Mouse (Mus musculus): ENCODE data around the gene Slc15a1. TPM values are rescaled to one million over a fixed set of nuclear protein-coding genes. Genes with fewer than 3 reads are reported as not detected.
A peak's percentile ranks its signal among the peaks of the same experiment; 100 is the strongest.

The Slc15a1 gene
- 3.3 and 3.4 TPM in 2 replicates for polyA plus RNA-seq (2015; fragmentation: Nextera tagmentation; extraction: Ambion mirVana)

DNA sequence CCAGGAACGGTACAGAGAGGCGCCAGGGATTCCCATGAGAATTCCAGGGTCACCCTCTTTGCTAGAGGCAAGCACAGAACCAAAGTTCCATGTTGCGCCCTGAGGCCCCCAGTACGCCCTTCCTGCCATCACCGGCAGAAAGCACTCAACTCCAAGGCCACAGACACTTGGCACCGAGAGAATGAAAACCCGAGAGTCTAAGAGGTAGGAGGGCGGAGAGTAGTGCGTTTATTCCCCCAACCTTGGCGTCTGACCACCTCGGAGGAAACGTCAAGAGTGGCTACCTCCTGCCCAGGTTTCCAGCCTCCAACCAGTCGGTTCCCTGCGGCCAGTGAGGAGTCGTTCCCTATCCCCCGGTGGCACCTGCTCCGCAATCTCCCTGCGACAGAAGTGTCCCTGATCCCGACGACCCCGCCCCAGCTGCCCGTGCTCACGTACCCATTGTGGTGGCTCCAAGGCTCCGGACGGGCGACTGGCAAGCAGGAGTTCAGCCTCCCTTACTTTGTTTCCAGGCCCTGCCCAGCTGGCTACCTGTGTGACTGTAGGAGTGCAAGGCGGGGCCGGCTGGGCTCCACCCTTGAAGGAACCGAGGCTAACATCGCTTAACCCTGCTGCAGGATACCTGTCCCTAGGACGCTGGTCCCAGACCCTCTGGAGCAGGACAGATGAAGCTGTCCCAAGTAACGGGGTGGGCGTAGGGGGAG lies at the start of gene Slc15a1:
Gene Slc15a1 (minus strand): TSS at position 472 of the 704 bp plus-strand sequence.
- no peak for DNase-seq (ENCODE audit: low spot score)

DNA sequence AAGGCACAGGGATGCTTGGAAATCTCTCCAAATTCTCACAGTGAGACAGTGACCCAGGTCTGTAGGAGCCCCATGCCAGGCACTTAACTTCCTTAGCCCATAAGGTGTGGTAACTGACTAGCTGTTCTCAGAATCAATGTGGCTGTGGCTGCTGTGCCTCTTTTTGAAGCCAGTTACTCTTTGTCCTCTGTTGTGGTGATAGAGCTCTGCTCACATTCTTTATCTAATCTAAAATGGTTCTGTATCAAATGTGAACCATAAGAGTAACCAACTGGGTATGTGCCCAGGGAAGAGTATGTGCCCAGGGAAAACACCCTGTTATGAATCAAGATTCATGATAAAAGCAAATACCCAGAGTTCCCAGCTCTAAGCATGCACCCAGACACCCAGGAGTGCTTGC lies 48.7 kb upstream of the Slc15a1 start:
- DNase-seq (ENCODE audit: low spot score), result peak; percentile 35

DNA sequence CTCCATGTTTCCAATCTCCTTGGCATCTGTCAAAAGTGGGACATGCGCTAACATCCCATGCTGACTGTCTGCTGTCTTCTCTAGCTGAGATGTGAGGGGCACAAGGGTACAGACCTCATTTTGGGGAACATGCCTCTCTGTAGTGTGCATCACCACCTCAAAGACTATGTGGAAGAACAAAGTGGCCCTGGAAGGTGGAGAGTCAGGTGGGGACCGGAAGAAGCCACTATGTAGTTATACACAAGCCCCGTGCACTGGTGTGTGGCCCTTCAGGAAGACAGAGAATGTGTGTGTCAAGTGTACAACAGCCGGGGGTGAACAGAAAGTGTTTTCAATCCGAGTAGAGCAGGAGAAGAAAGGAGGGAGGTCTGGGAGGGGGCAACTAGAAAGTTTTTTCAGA lies 47.5 kb upstream of the Slc15a1 start:
- DNase-seq (ENCODE audit: low spot score), result peak; percentile 77

DNA sequence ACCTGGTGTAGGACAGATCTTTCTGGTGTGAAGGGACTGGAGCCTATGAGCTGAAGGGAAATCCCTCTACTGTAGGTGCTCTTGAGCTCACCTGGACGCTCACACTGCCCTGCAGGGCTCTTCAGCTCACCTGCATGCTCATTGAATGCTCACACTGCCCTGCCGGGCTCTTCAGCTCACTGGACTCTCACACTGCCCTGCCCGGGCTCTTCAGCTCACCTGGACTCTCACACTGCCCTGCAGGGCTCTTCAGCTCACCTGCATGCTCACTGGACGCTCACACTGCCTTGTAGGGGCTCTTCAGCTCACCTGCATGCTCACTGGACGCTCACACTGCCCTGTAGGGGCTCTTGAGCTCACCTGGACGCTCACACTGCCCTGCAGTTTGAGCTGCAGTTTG lies 44.8 kb upstream of the Slc15a1 start:
- no peak for DNase-seq (ENCODE audit: low spot score)

DNA sequence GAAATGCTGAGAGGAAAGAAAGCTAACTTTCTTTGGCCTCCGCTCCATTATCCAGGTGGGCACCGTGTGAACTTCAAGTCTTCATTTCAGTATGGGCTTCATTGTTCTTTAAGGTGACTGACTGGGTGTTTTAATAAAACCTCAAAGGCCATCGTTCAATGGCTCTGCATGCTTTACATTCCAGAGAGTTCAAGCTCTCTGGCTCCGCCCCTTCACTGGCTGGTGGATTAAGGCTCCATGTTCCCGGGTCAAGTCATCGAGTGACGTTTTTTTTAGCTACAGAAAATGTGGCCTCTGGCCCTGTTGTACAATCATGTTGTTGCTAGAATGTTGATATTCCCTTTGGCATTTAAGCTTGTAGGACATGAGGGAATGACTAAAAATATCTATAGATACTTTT lies 42.7 kb upstream of the Slc15a1 start:
- no peak for DNase-seq (ENCODE audit: low spot score)

DNA sequence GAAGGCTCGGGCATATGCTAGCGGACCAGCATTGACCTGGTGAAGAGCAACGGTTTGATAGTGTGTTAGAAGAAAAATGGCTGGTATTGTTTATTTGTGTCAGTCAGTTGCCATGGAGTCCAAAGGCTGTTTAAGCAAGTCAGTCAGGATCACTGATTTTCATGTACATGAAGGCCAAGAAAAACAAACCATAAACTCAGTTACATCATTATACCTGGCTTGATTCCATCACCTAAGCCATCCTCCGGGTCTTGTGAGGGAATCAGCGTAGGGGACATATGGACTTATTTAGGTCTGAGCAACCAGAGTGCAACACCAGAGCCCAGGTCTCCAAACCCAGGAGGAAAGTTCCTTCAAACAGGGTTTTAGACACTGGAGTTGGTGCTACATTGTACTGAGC lies 41.6 kb upstream of the Slc15a1 start:
- DNase-seq (ENCODE audit: low spot score), result no peak

DNA sequence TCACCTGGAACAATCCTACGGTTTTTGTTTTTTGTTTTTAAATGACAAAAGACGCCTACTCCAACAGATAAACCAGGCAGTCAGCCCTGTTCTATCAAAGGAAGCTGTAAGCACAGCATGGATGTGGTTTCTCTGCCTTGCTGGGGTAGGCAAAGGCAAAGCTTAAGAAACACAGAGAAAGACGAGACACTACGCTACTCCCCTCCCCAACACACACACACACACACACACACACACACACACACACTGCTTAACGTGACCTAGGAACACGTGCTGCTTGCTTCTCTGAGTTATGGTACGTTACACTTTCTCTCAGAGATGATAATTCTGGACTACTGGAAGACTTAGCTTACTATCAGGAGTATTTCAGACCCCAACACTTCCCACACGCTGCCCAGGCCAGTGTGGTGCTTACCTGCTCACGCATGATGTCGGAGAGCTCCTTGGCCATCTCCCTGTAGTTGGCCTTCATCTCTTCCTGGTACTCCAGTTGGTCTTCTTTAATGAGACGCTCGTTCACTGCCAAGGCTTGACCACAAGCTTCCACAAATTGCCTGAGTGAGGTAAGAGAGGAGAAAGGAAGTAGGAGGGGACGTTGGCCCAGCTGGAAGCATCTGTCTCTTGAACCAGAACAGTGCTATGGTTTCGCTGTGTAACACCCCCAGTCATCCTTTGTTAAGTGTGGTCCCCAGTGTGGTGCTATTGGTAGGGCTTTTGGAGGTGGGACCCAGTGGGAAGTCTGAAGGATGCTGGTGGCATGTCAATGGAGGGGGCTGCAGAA lies 40.7 kb upstream of the Slc15a1 start:
- peak; percentile 16 for DNase-seq (ENCODE audit: low spot score)

DNA sequence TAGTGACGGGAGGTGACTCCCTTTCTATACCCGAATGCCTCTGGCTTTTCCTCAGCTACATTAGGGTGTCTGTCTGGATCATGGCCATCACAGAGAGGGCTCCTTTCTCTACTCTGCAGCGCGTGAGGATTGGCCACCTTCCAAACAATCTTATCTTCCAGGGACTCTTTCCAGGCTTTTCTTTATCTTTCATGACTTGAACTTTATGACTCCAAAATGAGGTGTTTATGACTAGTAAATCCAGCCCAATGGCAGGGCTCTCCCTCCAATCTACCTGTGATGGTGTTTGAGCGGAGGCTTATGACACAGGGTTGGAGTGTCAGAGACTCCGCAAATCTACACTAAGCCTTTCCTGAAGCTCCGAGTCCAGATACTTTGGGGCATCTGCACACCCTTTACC lies 36.2 kb upstream of the Slc15a1 start:
- DNase-seq (ENCODE audit: low spot score), result no peak

DNA sequence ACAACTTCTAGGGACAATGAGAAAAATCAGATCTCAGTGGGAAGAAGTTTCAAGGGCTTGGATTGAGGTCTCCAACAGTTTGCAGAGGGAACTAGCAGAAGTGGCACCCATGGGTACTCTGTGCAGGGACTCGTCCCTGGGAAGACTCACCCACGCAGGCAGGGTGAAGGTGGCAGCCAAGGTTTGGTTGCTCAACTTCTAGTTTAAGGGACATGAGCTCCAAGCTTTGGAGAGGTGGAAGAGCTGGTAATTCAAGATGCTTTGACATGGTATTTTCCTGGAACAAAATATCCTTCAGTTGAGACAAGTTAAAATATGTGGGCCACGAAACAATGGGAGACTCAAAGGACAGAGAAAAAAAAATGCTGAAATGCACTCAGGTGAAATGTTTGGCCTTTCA lies 29.4 kb upstream of the Slc15a1 start:
- DNase-seq (ENCODE audit: low spot score), result no peak

DNA sequence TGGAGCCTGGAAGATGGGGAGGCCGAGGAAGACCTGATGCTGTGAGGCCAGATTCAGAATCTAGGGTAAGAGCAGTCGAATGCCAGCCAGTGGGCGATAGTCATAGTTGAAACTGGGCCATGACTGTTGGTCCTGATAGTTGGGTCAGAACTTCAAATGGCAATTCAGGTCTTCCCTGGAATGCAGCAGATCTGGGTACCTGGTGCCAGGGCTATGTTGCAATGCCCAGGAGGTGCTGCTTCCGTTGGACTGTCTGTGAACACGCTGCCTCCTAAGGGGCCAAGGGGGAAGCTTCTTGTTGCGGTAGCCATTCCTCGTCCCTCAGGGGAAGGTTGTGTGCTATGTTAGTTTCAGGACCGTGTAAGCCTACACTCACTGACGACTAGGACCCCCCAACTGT lies 25.8 kb upstream of the Slc15a1 start:
- no peak for DNase-seq (ENCODE audit: low spot score)

DNA sequence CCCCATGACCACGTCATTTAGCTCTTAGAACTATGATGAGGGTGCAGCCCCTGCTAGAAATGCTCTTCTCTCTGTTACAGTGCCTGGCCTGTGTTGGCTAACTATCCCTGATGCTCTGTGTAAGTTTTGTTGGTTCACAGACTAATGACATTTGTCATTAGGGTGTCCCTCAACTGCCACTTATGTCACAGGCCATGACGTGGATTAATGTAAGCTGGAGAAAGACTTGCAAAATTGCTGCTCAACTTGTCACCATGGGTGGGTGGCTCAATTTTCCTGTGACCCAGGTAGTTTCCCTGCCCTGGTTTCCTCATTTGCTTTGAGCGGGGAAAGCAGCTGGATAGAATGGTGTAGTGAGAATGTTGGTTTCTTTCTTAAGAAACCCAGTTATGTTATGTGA lies 22.8 kb upstream of the Slc15a1 start:
- DNase-seq (ENCODE audit: low spot score), result no peak

DNA sequence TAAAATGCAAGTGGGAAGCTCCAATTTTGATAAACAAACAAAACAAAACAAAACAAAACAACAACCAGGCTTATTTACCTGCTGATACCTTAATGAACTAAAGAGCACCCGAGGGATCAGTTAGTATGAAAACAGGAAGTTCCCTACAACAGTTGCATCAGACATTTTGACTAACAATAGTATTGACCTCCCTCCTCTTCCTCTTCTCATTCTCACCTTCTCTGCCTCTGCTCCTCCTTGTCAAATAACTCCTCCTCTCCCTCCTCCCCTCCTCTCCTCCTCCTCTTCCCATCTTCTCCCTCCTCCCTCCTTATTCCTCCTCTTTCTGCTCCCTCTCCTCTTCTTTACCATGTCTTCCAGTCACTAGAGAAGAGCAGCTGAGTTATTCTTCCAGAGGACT lies 22.1 kb upstream of the Slc15a1 start:
- no peak for DNase-seq (ENCODE audit: low spot score)

DNA sequence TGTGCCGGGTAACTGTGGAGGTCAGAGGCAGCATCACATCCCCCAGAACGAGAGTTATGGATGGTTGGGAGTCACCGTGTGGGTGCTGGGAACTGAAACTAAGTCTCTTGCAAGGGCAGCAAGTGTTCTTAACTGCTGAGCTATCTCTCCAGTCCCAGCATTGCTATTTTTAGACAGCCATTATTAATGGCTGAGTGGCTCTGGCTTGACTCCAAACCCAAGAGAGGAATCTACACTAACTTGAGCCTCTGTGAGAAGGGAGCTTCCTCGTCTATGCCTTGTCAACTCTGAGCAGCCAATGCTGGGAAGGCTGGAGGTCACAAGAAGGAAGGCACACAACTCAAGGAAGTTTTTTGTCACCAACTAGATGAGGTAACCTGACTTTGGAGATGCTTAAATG lies 16.7 kb upstream of the Slc15a1 start:
- DNase-seq (ENCODE audit: low spot score), result no peak

DNA sequence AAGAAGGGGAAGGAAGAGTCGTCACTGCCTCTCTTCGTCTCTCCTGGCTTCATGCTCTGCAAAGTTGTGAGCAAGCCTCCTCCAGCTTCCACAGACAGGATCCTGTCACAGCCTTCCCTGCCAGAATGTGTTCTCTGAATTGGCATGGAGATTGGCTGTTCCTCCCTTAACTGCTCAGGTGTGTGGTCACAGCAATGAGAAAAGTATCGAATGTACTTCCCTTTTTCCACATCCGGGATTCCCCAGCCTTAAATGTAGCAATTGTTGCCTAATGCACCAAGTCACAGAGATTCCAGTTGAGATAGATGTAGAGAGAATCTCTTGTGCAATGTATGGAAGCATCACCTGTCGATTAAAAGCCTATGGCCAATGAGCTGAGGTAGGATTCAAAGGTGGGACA lies 11.8 kb upstream of the Slc15a1 start:
- no peak for DNase-seq (ENCODE audit: low spot score)

DNA sequence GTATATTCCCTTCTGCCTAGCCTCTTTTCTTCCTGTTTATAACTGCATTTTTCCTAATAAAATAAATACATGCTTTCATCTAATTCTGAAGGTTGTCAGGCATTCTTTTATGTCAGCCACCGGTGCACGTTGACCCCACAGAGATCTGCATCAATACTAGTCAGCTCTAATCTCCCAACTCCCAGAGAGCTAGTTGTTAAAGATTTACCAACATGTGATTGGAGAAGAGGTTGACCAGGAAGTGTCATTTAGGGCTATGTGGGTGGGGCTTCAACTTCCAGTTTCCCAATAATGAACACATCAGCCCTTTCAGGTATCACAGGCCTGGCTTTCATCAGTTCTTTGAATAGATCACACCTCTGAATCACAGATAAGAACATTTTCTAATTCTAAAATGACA lies 3.9 kb upstream of the Slc15a1 start:
- DNase-seq (ENCODE audit: low spot score), result no peak

DNA sequence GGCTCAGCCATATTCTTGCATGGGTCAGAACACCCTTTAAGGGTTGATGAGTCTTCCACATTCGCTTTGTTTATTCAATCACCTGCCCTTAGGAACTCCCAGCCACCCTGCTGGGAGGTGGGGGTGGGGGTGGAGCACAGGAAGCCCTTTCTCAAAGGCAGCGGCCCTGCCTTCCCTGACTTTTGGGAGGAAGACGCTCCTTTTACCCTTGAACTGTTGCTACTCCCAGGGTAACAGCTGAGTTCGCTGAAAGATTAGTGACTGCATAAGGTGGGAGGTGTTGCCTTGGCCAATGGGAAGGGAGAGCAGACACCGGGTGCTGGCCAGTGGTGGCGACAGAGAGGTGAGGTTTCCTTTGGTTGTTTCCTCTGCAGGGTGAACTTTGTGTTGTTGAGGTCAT lies 1.3 kb upstream of the Slc15a1 start:
- DNase-seq (ENCODE audit: low spot score), result peak; percentile 18

DNA sequence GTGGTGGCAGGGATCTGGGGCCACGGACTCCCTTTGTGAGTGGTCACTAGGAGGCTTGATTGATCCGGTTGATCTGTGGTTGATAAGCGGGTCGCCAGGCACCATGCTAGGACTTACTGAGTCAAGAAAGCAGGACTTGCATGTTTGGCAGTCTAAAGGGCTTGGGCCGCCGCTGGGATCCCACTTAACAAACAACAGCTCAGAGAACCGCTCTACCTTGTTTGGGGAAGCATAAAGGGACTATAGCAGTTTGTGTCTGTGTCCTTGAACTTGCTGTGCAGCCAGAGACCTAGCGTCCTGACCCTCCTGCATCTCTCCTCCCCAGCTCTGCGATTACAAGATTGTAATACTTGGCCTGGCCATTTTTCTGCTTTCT lies 421 bp upstream of the Slc15a1 start:
- DNase-seq (ENCODE audit: low spot score), result no peak

DNA sequence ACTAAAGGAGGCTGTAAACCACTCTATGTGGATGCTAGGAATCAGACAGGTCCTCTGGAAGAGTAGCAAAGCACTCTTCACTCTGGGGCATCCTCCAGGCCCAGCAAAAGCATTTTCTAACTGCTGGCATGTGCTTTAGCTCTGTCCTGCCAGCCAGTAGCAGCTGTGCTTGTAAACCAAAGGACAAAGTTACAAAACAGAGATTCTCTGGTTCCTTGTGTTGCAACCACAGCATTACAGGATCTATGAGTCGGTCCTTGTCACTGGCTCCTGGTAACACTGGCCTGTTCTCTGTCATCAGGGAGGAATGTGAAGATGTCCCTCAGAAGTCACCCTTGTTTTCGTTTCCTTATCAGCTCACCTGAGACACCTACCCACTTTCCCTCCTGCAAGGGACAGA lies 4.5 kb downstream of the Slc15a1 start:
- no peak for DNase-seq (ENCODE audit: low spot score)

DNA sequence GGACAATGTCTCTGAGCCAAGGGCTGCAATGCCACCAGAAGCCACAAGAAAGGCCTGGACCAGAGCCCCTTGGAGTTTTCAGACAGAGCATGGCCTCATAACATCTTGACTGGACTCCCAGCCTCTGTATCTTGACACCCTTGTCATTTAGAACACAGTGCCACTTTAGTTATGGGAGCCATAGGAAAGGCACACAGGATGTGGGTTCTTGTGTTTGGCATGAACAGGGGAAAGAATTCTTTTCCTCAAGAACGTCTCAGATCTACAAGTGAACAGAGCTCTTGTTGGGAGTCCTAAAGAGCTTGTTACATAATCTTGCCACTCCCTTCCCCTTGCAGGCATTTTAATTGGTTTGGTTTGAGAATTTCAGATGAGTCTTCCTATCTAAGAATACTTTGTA lies 5.3 kb downstream of the Slc15a1 start:
- no peak for DNase-seq (ENCODE audit: low spot score)

DNA sequence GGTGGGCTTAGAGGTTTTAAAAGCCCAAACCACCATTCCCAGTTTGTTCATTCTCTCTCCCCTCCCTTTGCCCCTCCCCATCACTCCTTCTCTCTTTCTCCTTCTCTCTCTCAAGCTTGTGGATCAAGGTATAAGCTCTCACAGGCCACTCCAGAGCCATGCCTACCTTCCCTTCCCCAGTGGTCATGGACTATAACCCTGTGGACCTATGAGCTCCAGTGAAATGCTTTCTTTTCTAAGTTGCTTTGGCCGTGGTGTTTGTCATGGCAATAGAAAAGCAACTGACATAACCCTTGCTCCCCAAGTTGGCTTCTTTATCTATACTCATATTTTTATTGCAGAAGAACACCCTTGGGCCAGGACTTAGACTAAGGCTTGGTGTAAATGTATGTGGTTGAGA lies 7.3 kb downstream of the Slc15a1 start:
- no peak for DNase-seq (ENCODE audit: low spot score)

DNA sequence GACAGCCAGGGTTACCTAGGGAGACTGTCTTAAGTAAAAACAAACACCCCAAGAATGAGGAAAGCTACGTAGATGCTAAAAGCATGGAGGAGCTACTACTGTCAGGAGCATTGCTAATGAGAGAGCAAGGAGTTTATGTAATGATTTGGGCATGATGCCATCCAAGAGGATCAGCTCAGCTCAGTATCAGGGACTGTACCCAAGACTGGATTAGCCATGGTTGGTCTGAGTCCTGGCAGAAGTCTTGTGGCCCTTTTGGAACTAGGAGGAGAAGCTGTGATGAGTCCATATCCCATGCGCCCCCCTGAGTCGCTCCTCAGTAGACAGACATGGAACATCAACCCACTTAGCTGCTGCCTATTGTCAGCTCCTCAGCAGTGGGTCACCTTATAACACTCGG lies 9.3 kb downstream of the Slc15a1 start:
- no peak for DNase-seq (ENCODE audit: low spot score)

DNA sequence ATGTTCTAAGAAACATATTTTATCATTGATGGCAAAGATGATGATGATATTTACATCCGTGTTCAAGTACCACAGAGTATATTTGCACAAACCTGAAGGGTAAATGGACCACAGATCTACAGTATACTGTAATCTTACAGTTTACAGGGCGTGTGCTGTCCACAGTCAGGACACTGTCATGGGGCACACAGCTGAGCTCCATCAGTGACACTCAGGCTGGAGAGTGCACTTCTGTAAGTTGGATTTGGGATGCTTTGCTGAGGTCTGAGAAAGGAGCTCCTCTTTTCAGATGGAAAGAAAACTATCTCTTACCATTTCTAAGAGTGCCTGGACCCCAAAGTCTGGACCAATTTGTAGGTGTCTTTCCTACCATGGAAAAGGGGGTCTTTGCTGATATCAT lies 9.9 kb downstream of the Slc15a1 start:
- DNase-seq (ENCODE audit: low spot score), result no peak

DNA sequence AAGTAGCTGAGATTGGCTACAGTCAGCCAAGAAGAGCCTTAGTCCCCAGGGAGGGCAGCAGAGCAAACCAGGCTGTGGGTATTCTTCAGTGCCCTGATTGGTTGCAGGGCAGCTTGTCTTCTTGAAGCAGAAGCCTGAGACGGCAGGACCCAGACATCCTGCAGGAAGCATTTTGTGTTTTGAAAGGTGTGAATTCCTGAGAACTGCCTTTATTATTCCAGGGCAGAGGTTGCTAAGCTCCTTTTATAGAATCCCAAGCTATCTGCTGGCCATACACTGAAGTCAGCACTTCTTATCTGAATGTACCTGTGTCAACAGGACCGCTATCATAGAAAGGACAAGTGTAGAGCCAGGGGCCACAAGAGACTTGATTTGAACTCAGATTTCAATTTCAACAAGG lies 10.8 kb downstream of the Slc15a1 start:
- no peak for DNase-seq (ENCODE audit: low spot score)

All from thymus, postnatal 0 days (tissue).